Mouse (Mus musculus) embryonic fibroblast, embryonic 13.5 days (primary cell): ENCODE data around the gene Vac14.

Experiments
- CTCF ChIP-seq: IDR thresholded peaks from 2 replicates; pipeline ENCODE4 v1.5.1; 2011; ENCODE audit warnings: mild to moderate bottlenecking, control low read depth, low read length, moderate library complexity, borderline replicate concordance; ENCODE audit not compliant: insufficient read depth
- POLR2A ChIP-seq: IDR thresholded peaks from 2 replicates; pipeline ENCODE4 v1.6.1; 2011; ENCODE audit warnings: low read depth, mild to moderate bottlenecking, control low read depth, low read length, moderate library complexity

DNA sequence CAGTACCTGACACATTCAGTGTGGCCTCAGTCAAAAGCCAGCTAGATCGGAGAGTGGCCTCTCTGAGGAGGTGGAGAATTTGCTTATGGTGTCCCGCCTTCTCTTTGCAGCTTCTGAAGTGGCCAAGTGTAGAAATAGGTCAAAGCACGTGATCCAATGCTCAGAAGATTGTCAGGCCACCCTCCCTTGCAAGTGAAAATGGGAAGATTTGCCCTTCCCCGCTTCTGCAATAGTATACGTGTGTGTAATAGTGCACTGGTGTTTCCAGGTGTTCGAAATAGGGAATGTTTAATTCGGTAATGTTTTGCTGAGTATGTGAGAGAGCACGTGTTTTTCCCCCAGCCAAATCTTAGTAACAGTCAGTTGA, 806 bp downstream of the Vac14 start:
- TF ChIP-seq CTCF (no peak), POLR2A (no peak; the same call in 1 of the 2 replicates)
